Mouse (Mus musculus): ENCODE results near the gene AA986860.

DNA sequence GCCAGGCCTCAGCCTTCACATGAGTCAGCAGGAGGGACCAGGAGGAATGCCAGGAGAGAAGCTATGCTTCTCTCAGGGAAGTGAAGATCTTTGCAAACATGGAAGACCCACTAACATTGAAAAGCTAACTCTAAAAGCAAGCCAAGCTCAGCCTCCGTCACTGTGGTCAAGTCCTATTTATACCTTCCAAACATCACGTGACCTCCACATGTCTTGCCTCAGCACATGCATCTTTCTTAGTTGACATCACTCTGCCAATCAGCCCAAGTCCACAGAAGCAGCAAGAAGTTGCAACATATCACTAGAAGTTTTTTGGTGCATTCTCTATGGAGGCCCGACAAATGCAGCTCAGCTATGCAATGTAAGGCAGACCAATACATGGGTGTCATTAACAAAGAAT lies 48.1 kb downstream of the AA986860 start:
- no peak for TF ChIP-seq CTCF (IDR thresholded peaks at IDR 0.05)
- no peak for TF ChIP-seq POLR2A (IDR thresholded peaks at IDR 0.05; ENCODE audit: insufficient read depth, low read depth, low read length)
- TF ChIP-seq EP300 (IDR thresholded peaks at IDR 0.05; ENCODE audit: insufficient read depth, low read depth, low read length), result no peak

Measured in heart, adult 2 months (tissue).